Mouse (Mus musculus) CH12.LX (cell line): ENCODE results near the gene Zfand4.

ENCODE experiments used
- CTCF ChIP-seq, 2 experiments: IDR thresholded peaks in 1 of 2; conservative IDR thresholded peaks in 1 of 2; 2 replicates each; pipeline ENCODE4 v1.5.1; 2011 to 2012; ENCODE audit warnings: low read depth in 2 of 2, low read length in 2 of 2, improper control_type of control experiment in 1 of 2, inconsistent platforms in 1 of 2, mild to moderate bottlenecking in 1 of 2, moderate library complexity in 1 of 2
- E2F4 ChIP-seq: IDR thresholded peaks from 2 replicates; pipeline ENCODE4 v1.6.1; 2011; ENCODE audit warnings: low read depth, low read length, improper control_type of control experiment; ENCODE audit not compliant: insufficient replicate concordance
- EP300 ChIP-seq: IDR thresholded peaks from 2 replicates; pipeline ENCODE4 v1.6.1; 2011; ENCODE audit warnings: low read length, improper control_type of control experiment
- ETS1 ChIP-seq: conservative IDR thresholded peaks from 2 replicates; pipeline ENCODE4 v1.6.1; 2012; ENCODE audit warnings: low read depth, mild to moderate bottlenecking, inconsistent platforms, low read length, improper control_type of control experiment, moderate library complexity
- GABPA ChIP-seq: IDR thresholded peaks from 2 replicates; pipeline ENCODE4 v1.6.1; 2012; ENCODE audit warnings: low read depth, low read length, improper control_type of control experiment, inconsistent platforms; ENCODE audit not compliant: insufficient replicate concordance
- JUND ChIP-seq: conservative IDR thresholded peaks from 2 replicates; pipeline ENCODE4 v1.6.1; 2011; ENCODE audit warnings: low read depth, low read length, improper control_type of control experiment
- MAFK ChIP-seq: IDR thresholded peaks from 2 replicates; pipeline ENCODE4 v1.6.1; 2011; ENCODE audit warnings: low read length, improper control_type of control experiment; ENCODE audit not compliant: insufficient replicate concordance
- POLR2A ChIP-seq: IDR thresholded peaks from 2 replicates; pipeline ENCODE4 v1.6.1; 2011; ENCODE audit warnings: low read depth, mild to moderate bottlenecking, improper control_type of control experiment, low read length
- SMC3 ChIP-seq: IDR thresholded peaks from 2 replicates; pipeline ENCODE4 v1.6.1; 2011; ENCODE audit warnings: low read depth, low read length, improper control_type of control experiment
- USF1 ChIP-seq: IDR thresholded peaks from 2 replicates; pipeline ENCODE4 v1.6.1; 2014; ENCODE audit warnings: low read depth, mild to moderate bottlenecking, inconsistent platforms, low read length, improper control_type of control experiment
- USF2 ChIP-seq: conservative IDR thresholded peaks from 2 replicates; pipeline ENCODE4 v1.6.1; 2011; ENCODE audit warnings: low read depth, low read length, improper control_type of control experiment
- ZNF384 ChIP-seq: IDR thresholded peaks from 2 replicates; pipeline ENCODE4 v1.6.1; 2012; ENCODE audit warnings: low read depth, low read length, improper control_type of control experiment, inconsistent platforms

- TF ChIP-seq USF1 = no peak
- TF ChIP-seq JUND = no peak
- TF ChIP-seq CTCF (conservative IDR thresholded peaks at IDR 0.05 in 1 of 2, IDR thresholded peaks at IDR 0.05 in 1 of 2; ENCODE audit: low read depth in 2 of 2, low read length in 2 of 2) = no peak
- TF ChIP-seq POLR2A = no peak
- TF ChIP-seq EP300 = no peak
- TF ChIP-seq GABPA = no peak
- TF ChIP-seq ETS1 = no peak
- TF ChIP-seq SMC3 = no peak
- TF ChIP-seq ZNF384 = no peak
- TF ChIP-seq E2F4 = no peak
- no peak for TF ChIP-seq MAFK
- no peak for TF ChIP-seq USF2
Observed at GRCm38 (mm10) chr6:116361993-116362392, 98.0 kb downstream of the Zfand4 start.
